Mouse (Mus musculus) hindbrain, embryonic 15.5 days (tissue): ENCODE results near the gene Thbd. TPM values are rescaled to one million over a fixed set of nuclear protein-coding genes. Genes with fewer than 3 reads are reported as not detected.

Experiments used
- ATAC-seq: fragments of 200-750 bp; cut with Nextera tagmentation; 2 replicates; pipeline ENCODE4 v1.8.0; 2017; ENCODE audit warnings: low read depth, moderate number of reproducible peaks, moderate TSS enrichment; ENCODE audit not compliant: low FRiP score
- H3K27ac ChIP-seq: fragments of 300-500 bp; sonication (generic); replicated peaks from 2 replicates; pipeline ENCODE4 v1.5.1; 2015; ENCODE audit warnings: mild to moderate bottlenecking, inconsistent platforms
- H3K27me3 ChIP-seq: fragments of 300-500 bp; sonication (generic); 2 replicates; pipeline ENCODE4 v1.6.1; 2015; ENCODE audit warnings: control low read depth, inconsistent platforms
- H3K36me3 ChIP-seq: fragments of 300-500 bp; sonication (generic); 2 replicates; pipeline ENCODE4 v1.6.1; 2015; ENCODE audit warnings: control low read depth, inconsistent platforms
- H3K4me1 ChIP-seq: fragments of 300-500 bp; sonication (generic); replicated peaks from 2 replicates; pipeline ENCODE4 v1.6.1; 2015; ENCODE audit warnings: control low read depth, inconsistent platforms
- H3K4me2 ChIP-seq: fragments of 300-500 bp; sonication (generic); 2 replicates; pipeline ENCODE4 v1.6.1; 2015; ENCODE audit warnings: moderate library complexity, mild to moderate bottlenecking, inconsistent platforms
- H3K4me3 ChIP-seq: fragments of 300-500 bp; sonication (generic); 2 replicates; pipeline ENCODE4 v1.5.1; 2015; ENCODE audit warnings: mild to moderate bottlenecking, inconsistent platforms
- H3K9ac ChIP-seq: fragments of 300-500 bp; sonication (generic); 2 replicates; pipeline ENCODE4 v1.6.1; 2015; ENCODE audit warnings: inconsistent platforms
- H3K9me3 ChIP-seq: fragments of 300-500 bp; sonication (generic); 2 replicates; pipeline ENCODE4 v1.6.1; 2016; ENCODE audit warnings: control low read depth, inconsistent platforms
- WGBS: fragments of 180-500 bp; shearing (Covaris S2); methylation state at CpG from one replicate; pipeline ENCODE4 v1.1.7; 2015; 5-methylcytosine and 5-hydroxymethylcytosine counted together
- polyA plus RNA-seq: library from polyadenylated mRNA; unstranded; fragments of >200 nt; fragmentation: Nextera tagmentation; extraction: Ambion mirVana; gene quantifications from 2 replicates; pipeline ENCODE4 v1.2.1, GENCODE M21; 2015

Gene Thbd
- 9.0 and 14.4 TPM in 2 replicates for polyA plus RNA-seq

DNA sequence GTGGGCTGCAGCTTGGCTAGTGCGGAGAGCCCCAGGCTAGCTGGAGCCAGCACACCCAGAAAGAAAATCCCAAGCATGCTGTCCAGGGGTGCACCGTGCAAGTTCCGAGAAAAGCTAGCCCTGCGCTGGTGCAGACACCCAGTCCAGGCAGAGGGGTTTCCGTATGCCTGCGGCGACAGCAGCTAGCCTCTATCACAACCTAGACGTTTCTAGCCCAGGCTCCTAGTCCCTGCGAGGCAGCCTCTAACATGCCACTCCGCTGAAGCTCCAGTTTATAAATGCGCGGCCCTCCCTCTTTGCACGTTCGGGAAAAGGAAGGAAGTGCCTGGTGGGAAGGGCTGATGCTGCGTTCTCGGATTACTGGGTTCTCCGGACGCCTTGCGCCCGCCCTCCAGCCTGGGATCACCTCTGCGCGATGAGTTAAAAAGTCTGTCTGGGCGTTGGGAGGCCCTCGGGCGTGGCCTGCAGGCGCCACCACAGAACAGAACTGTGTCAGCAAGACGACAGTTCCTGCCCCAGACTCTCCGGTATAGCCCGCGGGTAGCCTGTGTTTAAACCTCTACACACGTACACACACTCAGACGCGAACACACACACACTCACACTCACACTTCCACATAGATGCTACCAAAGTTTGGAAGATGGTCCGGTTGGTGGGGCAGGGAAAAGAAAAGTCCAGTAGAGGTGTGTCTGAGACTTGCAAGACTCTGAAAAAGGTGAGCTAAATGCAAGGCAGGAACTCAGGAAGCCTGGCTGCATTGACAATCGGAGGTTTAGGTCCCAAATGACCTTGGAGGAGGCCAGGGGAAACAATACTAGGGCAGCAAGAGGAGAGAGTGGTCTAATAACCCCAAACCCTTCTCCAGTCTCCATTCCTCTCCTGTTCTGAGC, at the start of gene Thbd:
TSS of gene Thbd (minus strand) at position 319 of the 891 bp plus-strand sequence.
- no peaks in the 10 kb centered on the region for H3K36me3 ChIP-seq
- H3K4me1 ChIP-seq: peaks cover 29% of the 10 kb centered on the region
- H3K9ac ChIP-seq: 0 out of 2 replicates have a peak within 1 kb of the TSS, but pooled peaks have one; percentile 36
- peak within 1 kb of the TSS; percentile 41 for H3K4me3 ChIP-seq
- peak; percentile 71 for ATAC-seq
- H3K27me3 ChIP-seq: peaks cover 58% of the 10 kb centered on the region
- no peak within 1 kb of the TSS for H3K27ac ChIP-seq
- peak within 1 kb of the TSS; percentile 60 for H3K4me2 ChIP-seq
- WGBS: 2% methylated on average over 35 of the region's 35 CpGs
- no peaks in the 10 kb centered on the region for H3K9me3 ChIP-seq

DNA sequence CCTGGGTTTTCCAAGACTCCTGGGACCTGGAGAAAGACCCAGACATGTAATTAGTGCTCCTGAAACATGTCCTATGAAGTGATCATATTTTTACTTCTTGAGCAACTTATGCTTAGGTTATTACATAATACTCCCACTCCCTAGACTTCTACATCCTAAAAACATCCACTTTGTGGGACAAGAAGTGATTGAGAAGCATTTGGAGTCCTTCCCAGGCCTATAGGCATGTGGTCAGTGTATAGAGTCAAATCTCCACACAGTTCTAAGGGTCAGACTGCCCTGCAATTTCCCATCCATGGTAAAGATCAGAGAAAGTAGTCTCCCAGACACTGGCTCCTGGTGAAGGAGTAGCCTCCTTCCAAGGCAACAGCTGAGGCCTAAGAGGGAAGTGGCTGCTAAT, 47.4 kb upstream of the Thbd start:
- H3K4me3 ChIP-seq: no peak overlapping the region
- no peak for ATAC-seq
- H3K9ac ChIP-seq: no peak overlapping the region
- no peaks in the 10 kb centered on the region for H3K4me1 ChIP-seq
- H3K36me3 ChIP-seq: no peaks in the 10 kb centered on the region
- H3K9me3 ChIP-seq: no peaks in the 10 kb centered on the region
- no peak overlapping the region for H3K27ac ChIP-seq
- no peak overlapping the region for H3K4me2 ChIP-seq
- no peaks in the 10 kb centered on the region for H3K27me3 ChIP-seq

DNA sequence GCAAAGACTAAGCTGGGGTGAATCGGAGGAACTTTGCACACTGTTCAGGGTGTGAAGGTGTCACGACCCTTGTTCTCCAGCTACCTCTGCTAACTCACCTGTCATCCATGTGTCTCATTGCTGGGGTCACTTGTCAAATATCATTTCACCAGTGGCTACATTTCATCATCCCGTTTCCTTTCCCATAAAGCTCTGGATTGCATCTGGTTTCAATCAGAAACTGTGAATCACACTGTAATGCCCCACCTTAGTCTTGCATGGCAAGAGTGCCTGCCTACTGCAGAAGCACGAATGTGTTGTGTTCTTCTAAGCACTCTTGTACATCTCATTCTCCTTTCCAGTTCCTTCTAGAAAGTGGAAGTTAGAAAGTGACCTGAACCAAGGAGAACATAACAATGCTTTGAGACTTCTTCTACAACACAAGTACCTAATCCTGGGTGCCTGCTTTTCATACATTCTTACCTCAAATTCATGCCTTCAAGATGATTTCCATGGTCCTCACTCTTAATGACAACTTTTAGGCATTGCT, 46.1 kb upstream of the Thbd start:
- WGBS: 89% methylated on average over 4 of the region's 4 CpGs
- Histone ChIP-seq H3K27me3 (no peaks in the 10 kb centered on the region), H3K9ac (no peak overlapping the region), H3K4me2 (no peak overlapping the region), H3K4me1 (no peaks in the 10 kb centered on the region), H3K9me3 (no peaks in the 10 kb centered on the region), H3K27ac (no peak overlapping the region), H3K36me3 (no peaks in the 10 kb centered on the region), H3K4me3 (no peak overlapping the region)
- no peak for ATAC-seq

DNA sequence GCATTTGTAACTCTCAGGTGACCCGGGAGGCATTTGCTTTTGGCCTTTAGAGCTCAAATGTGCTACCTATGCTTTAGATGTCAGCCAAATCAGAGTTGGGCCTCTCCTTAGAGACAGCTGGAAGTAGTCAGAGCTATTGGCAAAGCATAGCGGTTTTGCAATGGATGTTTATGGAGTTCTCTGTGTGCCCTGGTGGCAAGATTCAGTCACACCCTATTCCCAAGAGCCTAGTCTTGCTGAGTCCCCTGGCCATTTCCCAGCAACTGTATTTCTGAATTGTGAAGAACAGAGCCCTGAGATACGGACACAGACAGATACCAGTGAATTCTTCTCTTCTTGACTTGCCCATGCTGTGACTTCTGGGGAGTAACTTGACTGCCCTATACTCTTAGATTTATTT, 45.1 kb upstream of the Thbd start:
- Histone ChIP-seq H3K9me3 (no peaks in the 10 kb centered on the region), H3K27me3 (no peaks in the 10 kb centered on the region), H3K4me2 (no peak overlapping the region), H3K27ac (no peak overlapping the region), H3K36me3 (no peaks in the 10 kb centered on the region), H3K4me1 (no peaks in the 10 kb centered on the region), H3K9ac (no peak overlapping the region), H3K4me3 (no peak overlapping the region)
- no peak for ATAC-seq
- 92% methylated on average over 3 of the region's 3 CpGs for WGBS

DNA sequence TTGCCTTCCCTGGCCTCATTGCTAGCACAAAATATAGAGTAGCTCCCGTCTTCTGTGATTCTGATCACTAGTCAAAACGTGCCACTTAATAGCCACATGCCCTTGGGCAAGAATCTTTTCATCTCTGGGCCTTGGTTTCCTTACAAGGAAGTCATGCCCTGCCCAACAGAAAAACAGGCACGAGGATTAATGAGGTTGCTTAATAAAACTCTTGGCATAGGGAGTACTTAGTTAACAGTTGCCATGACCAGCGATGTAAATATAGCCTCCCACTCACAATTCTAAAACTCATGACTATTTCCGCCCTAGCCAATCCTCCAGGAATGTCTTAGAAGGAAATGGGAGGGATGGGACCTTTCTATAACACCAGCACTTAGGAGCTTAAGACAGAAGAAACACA, 43.5 kb upstream of the Thbd start:
- 76% methylated on average over 5 of the region's 5 CpGs for WGBS
- Histone ChIP-seq H3K27ac (no peak overlapping the region), H3K4me3 (no peak overlapping the region), H3K36me3 (no peaks in the 10 kb centered on the region), H3K9me3 (no peaks in the 10 kb centered on the region), H3K9ac (no peak overlapping the region), H3K27me3 (no peaks in the 10 kb centered on the region), H3K4me2 (no peak overlapping the region), H3K4me1 (no peaks in the 10 kb centered on the region)
- ATAC-seq: no peak

DNA sequence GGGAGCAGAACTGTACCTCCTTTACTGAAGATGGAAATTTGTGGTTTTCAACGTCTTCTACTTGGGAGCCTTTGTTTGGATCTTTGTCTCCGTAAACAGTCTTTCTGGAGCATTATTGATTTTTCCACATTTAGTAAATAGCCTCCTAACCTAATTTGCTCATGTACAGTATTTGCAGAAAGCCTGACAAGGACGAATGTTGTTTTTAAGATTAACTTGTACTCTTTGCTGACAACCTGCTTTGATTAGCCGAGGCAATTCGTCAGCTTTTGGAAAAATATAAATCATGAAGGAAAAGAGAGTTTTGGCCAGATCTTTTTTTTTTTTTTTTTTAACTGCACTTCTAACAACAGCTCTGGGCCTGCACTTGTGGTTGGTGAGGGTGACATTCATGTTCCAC, 42.6 kb upstream of the Thbd start:
- H3K9ac ChIP-seq: no peak overlapping the region
- ATAC-seq: no peak
- H3K4me2 ChIP-seq: no peak overlapping the region
- no peaks in the 10 kb centered on the region for H3K9me3 ChIP-seq
- 81% methylated on average over 5 of the region's 5 CpGs for WGBS
- no peak overlapping the region for H3K27ac ChIP-seq
- no peak overlapping the region for H3K4me3 ChIP-seq
- no peaks in the 10 kb centered on the region for H3K27me3 ChIP-seq
- no peaks in the 10 kb centered on the region for H3K36me3 ChIP-seq
- no peaks in the 10 kb centered on the region for H3K4me1 ChIP-seq

DNA sequence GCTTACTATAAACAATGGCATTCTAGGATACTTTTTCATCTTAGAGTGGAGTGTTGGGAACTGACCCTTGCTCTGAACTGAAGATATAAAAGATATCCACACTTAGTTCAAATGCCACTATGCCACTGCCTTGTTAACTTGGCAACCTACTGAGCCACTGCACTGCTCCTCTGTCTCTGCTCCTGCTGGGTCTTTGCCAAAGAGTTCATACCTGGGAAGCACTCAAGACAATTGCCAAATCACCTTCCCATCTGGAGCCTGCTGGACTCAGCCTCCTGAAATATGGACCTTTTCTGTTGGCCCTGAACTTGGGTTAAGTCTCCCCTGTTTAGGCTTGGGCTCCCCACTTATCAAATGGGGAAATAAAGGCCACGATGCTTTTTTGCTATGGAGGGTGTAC, 41.7 kb upstream of the Thbd start:
- Histone ChIP-seq H3K4me1 (no peaks in the 10 kb centered on the region), H3K27ac (no peak overlapping the region), H3K36me3 (no peaks in the 10 kb centered on the region), H3K4me3 (no peak overlapping the region), H3K9ac (no peak overlapping the region), H3K27me3 (no peaks in the 10 kb centered on the region), H3K9me3 (no peaks in the 10 kb centered on the region), H3K4me2 (no peak overlapping the region)
- 96% methylated on average over 1 of the region's 1 CpGs for WGBS
- no peak for ATAC-seq

DNA sequence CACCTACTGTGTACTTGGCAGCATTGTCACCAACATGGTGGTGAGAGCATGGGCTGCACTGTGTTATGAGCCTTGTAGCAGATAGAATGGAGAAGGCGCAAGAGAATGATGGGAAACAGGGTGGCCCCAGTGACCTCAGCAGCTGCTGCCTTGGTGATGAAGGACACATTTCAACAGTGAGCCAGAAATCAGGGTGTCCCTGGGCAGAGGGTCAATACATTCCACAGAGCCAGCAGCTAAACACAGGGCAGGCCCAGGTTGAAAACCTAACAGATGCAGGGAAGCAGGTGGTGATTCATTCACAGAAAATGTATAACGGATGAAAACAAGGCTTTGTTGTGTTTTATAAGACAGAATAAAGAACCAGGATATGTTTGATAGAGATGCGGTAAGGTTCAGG, 38.5 kb upstream of the Thbd start:
- 78% methylated on average over 3 of the region's 3 CpGs for WGBS
- H3K4me3 ChIP-seq: no peak overlapping the region
- no peak overlapping the region for H3K4me2 ChIP-seq
- no peaks in the 10 kb centered on the region for H3K27me3 ChIP-seq
- no peak for ATAC-seq
- H3K27ac ChIP-seq: no peak overlapping the region
- H3K9me3 ChIP-seq: no peaks in the 10 kb centered on the region
- no peaks in the 10 kb centered on the region for H3K36me3 ChIP-seq
- no peak overlapping the region for H3K9ac ChIP-seq
- no peaks in the 10 kb centered on the region for H3K4me1 ChIP-seq

DNA sequence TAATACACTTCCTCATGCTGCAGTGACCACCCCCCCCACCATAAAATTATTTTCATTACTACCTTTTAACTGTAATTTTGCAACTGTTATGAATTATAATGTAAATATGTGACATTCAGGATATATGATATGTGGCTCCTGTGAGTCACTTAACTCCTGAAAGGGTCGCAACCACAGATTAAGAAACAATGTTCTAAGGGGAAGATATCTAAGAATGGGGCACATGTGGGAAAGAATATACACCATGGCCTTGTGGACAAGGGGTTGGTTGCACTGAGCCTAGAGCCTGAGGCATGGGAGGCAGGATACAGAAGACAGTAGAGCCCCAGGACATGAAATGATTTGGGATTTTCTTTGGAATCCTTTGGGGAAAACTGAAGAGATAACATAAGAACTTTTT, 37.6 kb upstream of the Thbd start:
- no peak overlapping the region for H3K4me2 ChIP-seq
- 97% methylated on average over 1 of the region's 1 CpGs for WGBS
- H3K36me3 ChIP-seq: no peaks in the 10 kb centered on the region
- no peak overlapping the region for H3K9ac ChIP-seq
- ATAC-seq: no peak
- no peaks in the 10 kb centered on the region for H3K27me3 ChIP-seq
- H3K4me1 ChIP-seq: no peaks in the 10 kb centered on the region
- H3K27ac ChIP-seq: no peak overlapping the region
- no peak overlapping the region for H3K4me3 ChIP-seq
- no peaks in the 10 kb centered on the region for H3K9me3 ChIP-seq

DNA sequence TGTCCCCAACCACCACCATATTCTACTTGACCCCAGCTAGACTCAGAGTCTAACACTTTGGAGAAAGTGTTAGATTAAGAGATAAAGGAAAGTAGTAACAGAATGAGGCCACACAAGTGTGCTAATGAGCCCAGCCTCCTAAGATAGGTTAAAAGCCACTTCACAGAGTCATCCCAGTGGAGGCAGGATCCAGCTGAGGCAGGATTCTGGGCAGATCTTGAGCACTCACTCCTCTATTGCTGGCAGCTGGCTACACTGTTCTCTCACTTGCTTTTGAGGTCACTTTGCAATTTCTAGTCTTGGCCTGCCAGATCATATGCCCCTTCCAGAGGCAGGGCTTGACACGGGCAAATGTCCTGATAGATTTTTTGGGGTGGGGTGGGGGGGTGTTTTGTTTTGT, 36.5 kb upstream of the Thbd start:
- no peaks in the 10 kb centered on the region for H3K27me3 ChIP-seq
- H3K27ac ChIP-seq: no peak overlapping the region
- ATAC-seq: no peak
- H3K4me2 ChIP-seq: no peak overlapping the region
- H3K9me3 ChIP-seq: no peaks in the 10 kb centered on the region
- no peak overlapping the region for H3K4me3 ChIP-seq
- no peak overlapping the region for H3K9ac ChIP-seq
- WGBS: 88% methylated on average over 1 of the region's 1 CpGs
- no peaks in the 10 kb centered on the region for H3K4me1 ChIP-seq
- H3K36me3 ChIP-seq: no peaks in the 10 kb centered on the region

DNA sequence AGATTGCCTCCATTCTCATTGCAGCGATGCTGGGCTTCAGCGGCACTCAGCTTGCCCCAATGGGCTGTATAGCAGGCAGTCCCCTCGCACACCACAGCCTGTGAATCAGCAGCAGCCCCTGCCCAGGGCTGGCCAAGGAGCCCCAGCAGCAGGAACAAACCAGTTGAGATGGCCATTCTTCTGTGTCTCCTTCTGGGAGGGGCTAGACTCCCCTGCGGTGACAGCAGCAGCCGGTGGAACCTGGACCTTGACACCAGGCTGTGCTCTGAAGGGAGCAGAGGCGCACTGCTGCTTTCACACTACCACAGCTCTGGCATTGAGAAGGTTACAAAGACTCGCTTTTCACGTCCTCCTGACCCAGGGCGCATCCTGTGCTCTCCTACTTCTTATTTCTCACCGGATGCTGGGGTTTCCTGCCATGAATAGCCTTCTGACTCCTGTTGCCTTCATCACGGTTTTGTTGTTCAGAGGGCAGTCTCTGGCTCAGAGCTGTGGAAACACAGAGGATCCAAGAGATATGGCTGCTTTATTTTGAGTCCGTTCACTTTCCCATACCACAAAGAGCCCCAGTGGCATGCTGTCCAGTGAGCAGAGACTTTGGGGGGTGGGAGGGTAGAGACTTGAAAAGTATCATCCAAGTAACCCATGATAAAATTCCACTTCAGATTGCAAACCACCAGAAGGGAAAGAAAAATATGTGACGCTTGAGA, 35.4 kb upstream of the Thbd start, which contains the start of gene Cd93:
TSS of gene Cd93 (minus strand) at position 315 of the 710 bp plus-strand sequence.
- no peak within 1 kb of the TSS for H3K9ac ChIP-seq
- no peak within 1 kb of the TSS for H3K4me2 ChIP-seq
- WGBS: 62% methylated on average over 13 of the region's 13 CpGs
- no peaks in the 10 kb centered on the region for H3K4me1 ChIP-seq
- H3K36me3 ChIP-seq: no peaks in the 10 kb centered on the region
- H3K9me3 ChIP-seq: no peaks in the 10 kb centered on the region
- peak within 1 kb of the TSS; percentile 4; the same call in 1 of the 2 replicates for H3K4me3 ChIP-seq
- ATAC-seq: peak; percentile 45; the same call in 1 of the 2 replicates
- peak within 1 kb of the TSS; percentile 16; the same call in 1 of the 2 replicates for H3K27ac ChIP-seq
- no peaks in the 10 kb centered on the region for H3K27me3 ChIP-seq

DNA sequence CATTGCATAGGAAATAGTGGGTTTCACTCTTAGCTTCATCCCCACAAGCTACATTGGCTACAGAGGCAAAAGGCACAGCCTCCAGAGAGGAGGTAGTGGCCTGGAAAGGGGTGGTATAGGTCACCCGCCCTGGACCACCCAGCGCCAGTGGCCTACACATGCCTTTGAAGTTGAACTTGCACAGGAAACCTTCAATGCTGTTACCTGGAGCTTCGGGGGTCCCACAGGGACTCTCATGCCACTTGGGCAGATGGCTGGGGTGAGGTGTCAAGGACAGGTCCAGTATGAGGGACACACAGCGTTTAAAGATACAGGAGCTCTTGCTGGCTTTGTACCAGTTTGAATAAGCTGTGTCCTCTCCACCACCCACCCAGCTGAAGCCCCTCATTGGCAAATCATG, 34.7 kb upstream of the Thbd start:
- no peaks in the 10 kb centered on the region for H3K9me3 ChIP-seq
- H3K4me2 ChIP-seq: no peak overlapping the region
- no peaks in the 10 kb centered on the region for H3K27me3 ChIP-seq
- no peak for ATAC-seq
- H3K9ac ChIP-seq: no peak overlapping the region
- H3K4me3 ChIP-seq: peak overlapping the region; percentile 4; the same call in 1 of the 2 replicates
- peak overlapping the region; percentile 16; the same call in 1 of the 2 replicates for H3K27ac ChIP-seq
- WGBS: 92% methylated on average over 4 of the region's 4 CpGs
- no peaks in the 10 kb centered on the region for H3K36me3 ChIP-seq
- H3K4me1 ChIP-seq: no peaks in the 10 kb centered on the region
